Mouse (Mus musculus) midbrain, embryonic 11.5 days (tissue): ENCODE measurements at regions not wholly inside any gene's neighbourhood (a gene's known extent, or its start where the extent isn't known, plus 50 kb on each side); places are given as distances from the start of the nearest gene placed in this dataset.

Source experiments
- ATAC-seq: fragments of 200-750 bp; cut with Nextera tagmentation; 2 replicates; pipeline ENCODE4 v1.8.0; 2017; ENCODE audit warnings: moderate TSS enrichment, moderate library complexity; ENCODE audit not compliant: low FRiP score
- DNase-seq: peaks from one replicate; pipeline ENCODE4 v3.0.0; 2015; ENCODE audit warnings: low spot score; ENCODE audit errors: missing footprints
- H3K27ac ChIP-seq: fragments of 300-500 bp; sonication (generic); 2 replicates; pipeline ENCODE4 v1.5.1; 2014; ENCODE audit warnings: low read depth, low read length
- H3K27me3 ChIP-seq: fragments of 300-500 bp; sonication (generic); 2 replicates; pipeline ENCODE4 v1.6.1; 2014; ENCODE audit warnings: mild to moderate bottlenecking, low read length, moderate library complexity, mixed read lengths; ENCODE audit not compliant: control insufficient read depth, insufficient read depth
- H3K36me3 ChIP-seq: fragments of 300-500 bp; sonication (generic); 2 replicates; pipeline ENCODE4 v1.6.1; 2014; ENCODE audit warnings: mild to moderate bottlenecking, low read length, moderate library complexity, mixed read lengths; ENCODE audit not compliant: control insufficient read depth, insufficient read depth
- H3K4me1 ChIP-seq: fragments of 300-500 bp; sonication (generic); 2 replicates; pipeline ENCODE4 v1.6.1; 2014; ENCODE audit warnings: low read length; ENCODE audit not compliant: control insufficient read depth, insufficient read depth
- H3K4me2 ChIP-seq: fragments of 300-500 bp; sonication (generic); 2 replicates; pipeline ENCODE4 v1.6.1; 2014; ENCODE audit warnings: mild to moderate bottlenecking, moderate library complexity
- H3K4me3 ChIP-seq: fragments of 300-500 bp; sonication (generic); 2 replicates; pipeline ENCODE4 v1.5.1; 2014; ENCODE audit warnings: low read depth, low read length
- H3K9ac ChIP-seq: fragments of 300-500 bp; sonication (generic); 2 replicates; pipeline ENCODE4 v1.6.1; 2014; ENCODE audit warnings: low read length
- H3K9me3 ChIP-seq: fragments of 300-500 bp; sonication (generic); 2 replicates; pipeline ENCODE4 v1.6.1; 2016; ENCODE audit warnings: low read length; ENCODE audit not compliant: control insufficient read depth
- WGBS: fragments of 180-500 bp; shearing (Covaris S2); extraction: QIAGEN DNeasy Blood & Tissue Kit; methylation state at CpG from one replicate; pipeline ENCODE4 v1.1.7; 2014; 5-methylcytosine and 5-hydroxymethylcytosine counted together

DNA sequence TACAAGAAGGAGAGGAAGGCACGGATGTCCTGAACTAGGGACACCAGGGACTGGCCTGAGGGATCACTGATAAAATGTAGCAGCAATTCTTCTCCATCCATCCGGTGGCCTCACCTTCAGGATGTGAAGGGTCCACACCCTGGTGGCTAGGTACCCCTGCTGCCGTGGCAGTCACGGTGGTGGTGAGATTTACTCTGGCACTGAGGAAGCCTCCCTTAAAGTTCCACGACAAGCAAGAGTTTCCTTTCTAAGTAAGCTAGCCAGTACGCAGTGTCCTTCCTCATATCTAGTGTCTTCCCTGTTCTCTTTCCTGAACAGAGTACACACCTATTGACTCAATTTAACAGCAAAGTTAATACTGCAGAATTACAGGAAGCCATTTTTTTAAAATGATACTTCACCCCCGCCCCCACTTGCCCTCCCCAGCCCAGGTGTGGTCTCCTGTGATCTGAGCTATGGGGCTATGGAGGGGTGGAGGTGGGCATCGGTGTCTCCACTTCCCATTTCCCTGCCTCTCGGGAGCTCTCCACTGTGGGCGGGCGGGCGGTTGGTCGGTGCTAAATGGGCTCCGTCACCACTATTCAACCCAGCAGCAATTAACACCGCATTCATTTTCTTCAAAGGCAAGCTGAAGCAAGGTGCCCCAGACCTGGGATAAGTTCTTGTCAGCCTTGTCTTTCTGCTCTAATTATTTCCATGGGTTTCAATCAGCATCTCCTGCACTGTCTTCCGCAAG, 201.2 kb upstream of the Klf14 start:
- Histone ChIP-seq H3K27ac (no peak overlapping the region), H3K36me3 (no peaks in the 10 kb centered on the region), H3K27me3 (no peaks in the 10 kb centered on the region), H3K4me3 (no peak overlapping the region), H3K4me2 (no peak overlapping the region), H3K4me1 (no peaks in the 10 kb centered on the region), H3K9ac (no peak overlapping the region), H3K9me3 (no peaks in the 10 kb centered on the region)
- DNase-seq (no peak), ATAC-seq (no peak)
- 82% methylated on average over 16 of the region's 16 CpGs for WGBS

GRCm38 (mm10) chr6:31161445-31162340, 202.8 kb upstream of the Klf14 start:
- no peak for DNase-seq
- Histone ChIP-seq H3K9ac (no peak overlapping the region), H3K36me3 (no peaks in the 10 kb centered on the region), H3K27ac (no peak overlapping the region), H3K4me2 (no peak overlapping the region), H3K4me1 (no peaks in the 10 kb centered on the region), H3K4me3 (no peak overlapping the region), H3K9me3 (no peaks in the 10 kb centered on the region), H3K27me3 (no peaks in the 10 kb centered on the region)
- WGBS: 77% methylated on average over 22 of the region's 22 CpGs
- ATAC-seq: no peak

GRCm38 (mm10) chr6:31165011-31165410, 206.1 kb upstream of the Klf14 start:
- H3K27me3 ChIP-seq: no peaks in the 10 kb centered on the region
- no peak overlapping the region for H3K9ac ChIP-seq
- WGBS: 88% methylated on average over 6 of the region's 6 CpGs
- no peaks in the 10 kb centered on the region for H3K4me1 ChIP-seq
- H3K27ac ChIP-seq: no peak overlapping the region
- DNase-seq (no peak), ATAC-seq (no peak)
- no peak overlapping the region for H3K4me3 ChIP-seq
- no peaks in the 10 kb centered on the region for H3K9me3 ChIP-seq
- no peak overlapping the region for H3K4me2 ChIP-seq
- H3K36me3 ChIP-seq: no peaks in the 10 kb centered on the region

- no peak overlapping the region for H3K4me2 ChIP-seq
- H3K9me3 ChIP-seq: no peaks in the 10 kb centered on the region
- DNase-seq (no peak), ATAC-seq (no peak)
- H3K27ac ChIP-seq: no peak overlapping the region
- no peak overlapping the region for H3K9ac ChIP-seq
- no peak overlapping the region for H3K4me3 ChIP-seq
- H3K27me3 ChIP-seq: no peaks in the 10 kb centered on the region
- H3K4me1 ChIP-seq: no peaks in the 10 kb centered on the region
- 64% methylated on average over 8 of the region's 8 CpGs for WGBS
- no peaks in the 10 kb centered on the region for H3K36me3 ChIP-seq
These were observed 207.5 kb upstream of the Klf14 start for GRCm38 (mm10) chr6:31166347-31166746.

DNA sequence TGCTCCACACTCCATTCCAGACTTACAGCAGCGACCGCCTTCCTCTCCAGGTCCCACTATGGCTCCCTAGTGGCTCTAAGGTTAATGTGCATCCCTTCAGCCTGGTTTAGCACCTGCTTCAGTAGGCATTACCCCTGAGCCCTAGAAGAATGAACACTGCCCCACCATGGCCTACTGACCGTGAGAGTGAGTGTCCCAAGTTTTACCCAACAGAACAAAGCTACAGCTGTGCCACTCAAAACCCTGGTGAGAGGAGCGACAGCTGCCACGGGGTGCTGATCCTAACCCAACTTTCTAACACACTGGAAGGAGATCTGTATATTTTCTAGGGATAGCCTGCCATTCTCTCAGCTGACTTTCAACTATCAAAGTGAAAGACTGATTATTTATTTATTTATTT, 208.9 kb upstream of the Klf14 start:
- WGBS: 91% methylated on average over 5 of the region's 5 CpGs
- no peaks in the 10 kb centered on the region for H3K36me3 ChIP-seq
- no peak overlapping the region for H3K4me3 ChIP-seq
- no peaks in the 10 kb centered on the region for H3K9me3 ChIP-seq
- ATAC-seq (no peak), DNase-seq (no peak)
- no peaks in the 10 kb centered on the region for H3K27me3 ChIP-seq
- H3K4me1 ChIP-seq: no peaks in the 10 kb centered on the region
- H3K27ac ChIP-seq: no peak overlapping the region
- no peak overlapping the region for H3K9ac ChIP-seq
- H3K4me2 ChIP-seq: no peak overlapping the region

GRCm38 (mm10) chr6:31168730-31169129, 209.9 kb upstream of the Klf14 start:
- DNase-seq (no peak), ATAC-seq (no peak)
- Histone ChIP-seq H3K4me3 (no peak overlapping the region), H3K4me1 (no peaks in the 10 kb centered on the region), H3K27ac (no peak overlapping the region), H3K36me3 (no peaks in the 10 kb centered on the region), H3K9me3 (no peaks in the 10 kb centered on the region), H3K27me3 (no peaks in the 10 kb centered on the region), H3K9ac (no peak overlapping the region), H3K4me2 (no peak overlapping the region)
- WGBS: 80% methylated on average over 3 of the region's 3 CpGs

GRCm38 (mm10) chr6:31169343-31169742, 210.5 kb upstream of the Klf14 start:
- no peak for ATAC-seq
- H3K4me1 ChIP-seq: no peaks in the 10 kb centered on the region
- H3K9ac ChIP-seq: no peak overlapping the region
- H3K9me3 ChIP-seq: no peaks in the 10 kb centered on the region
- H3K4me3 ChIP-seq: no peak overlapping the region
- no peaks in the 10 kb centered on the region for H3K27me3 ChIP-seq
- no peak for DNase-seq
- WGBS: 91% methylated on average over 9 of the region's 9 CpGs
- H3K27ac ChIP-seq: no peak overlapping the region
- H3K4me2 ChIP-seq: no peak overlapping the region
- no peaks in the 10 kb centered on the region for H3K36me3 ChIP-seq

DNA sequence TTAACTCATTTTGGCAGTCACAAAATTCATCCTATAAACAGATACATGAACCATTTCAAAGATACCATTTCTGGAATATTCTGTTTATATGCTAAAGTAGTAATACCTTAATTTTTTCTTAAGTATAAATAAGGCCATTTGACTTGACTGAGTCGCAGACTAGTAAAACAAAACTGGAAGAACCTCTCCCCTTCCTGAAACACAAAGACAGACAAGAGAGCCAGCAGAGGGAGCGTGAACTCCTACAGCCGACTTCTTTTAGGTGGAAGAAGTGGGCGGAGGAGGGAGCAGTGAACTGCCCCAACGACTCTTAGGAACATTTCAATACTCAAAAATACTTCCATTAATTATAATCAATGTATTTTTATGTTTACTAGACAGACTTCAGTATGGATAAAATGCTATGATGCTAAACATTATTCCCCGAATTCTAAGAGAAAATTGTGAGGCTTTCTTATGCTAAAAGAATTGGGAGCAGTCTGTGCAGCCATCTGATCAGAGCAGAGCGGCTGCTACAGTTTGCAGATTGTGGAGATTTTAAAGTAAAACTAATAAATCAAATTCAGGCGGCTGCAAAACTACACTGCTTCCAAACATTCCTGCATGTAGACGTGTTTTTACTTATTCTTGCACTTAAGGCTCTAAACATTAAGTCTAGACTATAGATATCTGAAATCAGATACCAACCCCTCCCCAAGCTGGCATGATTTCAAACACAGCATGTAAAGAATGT, 211.2 kb upstream of the Klf14 start:
- WGBS: 68% methylated on average over 9 of the region's 9 CpGs

More for the DNA sequence above, 211.2 kb upstream of the Klf14 start:
- H3K9me3 ChIP-seq: no peaks in the 10 kb centered on the region
- no peak for ATAC-seq
- H3K9ac ChIP-seq: no peak overlapping the region
- no peaks in the 10 kb centered on the region for H3K27me3 ChIP-seq
- no peak overlapping the region for H3K4me3 ChIP-seq
- no peak overlapping the region for H3K4me2 ChIP-seq
- H3K36me3 ChIP-seq: no peaks in the 10 kb centered on the region
- no peak for DNase-seq
- H3K27ac ChIP-seq: no peak overlapping the region
- H3K4me1 ChIP-seq: no peaks in the 10 kb centered on the region
